Mouse (Mus musculus) megakaryocyte, embryonic 14.5 days (primary cell): ENCODE measurements around the gene Cebpa. TPM values are rescaled to one million over a fixed set of nuclear protein-coding genes. Genes with fewer than 3 reads are reported as not detected.

ENCODE experiments used
- H3K27me3 ChIP-seq: replicated peaks from 2 replicates; pipeline ENCODE3; 2012; ENCODE audit warnings: inconsistent platforms
- H3K36me3 ChIP-seq: replicated peaks from 2 replicates; pipeline ENCODE3; 2012; ENCODE audit warnings: low read length, inconsistent platforms, mixed read lengths
- H3K4me1 ChIP-seq: 2 replicates; pipeline ENCODE4 v1.6.1; 2012; ENCODE audit warnings: inconsistent platforms
- H3K4me3 ChIP-seq: replicated peaks from 2 replicates; pipeline ENCODE3; 2012; ENCODE audit warnings: moderate library complexity, mild to moderate bottlenecking, inconsistent platforms
- H3K9me3 ChIP-seq: 2 replicates; pipeline ENCODE4 v1.6.1; 2012; ENCODE audit warnings: inconsistent platforms
- FLI1 ChIP-seq: IDR thresholded peaks from 2 replicates; pipeline ENCODE4 v1.6.1; 2012; ENCODE audit warnings: low read length, inconsistent platforms, mixed read lengths
- GATA1 ChIP-seq: IDR thresholded peaks from 3 replicates; pipeline ENCODE4 v1.6.1; 2012; ENCODE audit warnings: mixed read lengths, low read length, inconsistent platforms, borderline replicate concordance
- polyA plus RNA-seq: library from polyadenylated mRNA; stranded (reverse); fragments of >175 nt; gene quantifications from 2 replicates; pipeline ENCODE4 v1.2.3, GENCODE M21; 2012; ENCODE audit warnings: low replicate concordance; ENCODE audit not compliant: insufficient read depth

Cebpa gene
- polyA plus RNA-seq: 43.6 and 55.1 TPM in 2 replicates

DNA sequence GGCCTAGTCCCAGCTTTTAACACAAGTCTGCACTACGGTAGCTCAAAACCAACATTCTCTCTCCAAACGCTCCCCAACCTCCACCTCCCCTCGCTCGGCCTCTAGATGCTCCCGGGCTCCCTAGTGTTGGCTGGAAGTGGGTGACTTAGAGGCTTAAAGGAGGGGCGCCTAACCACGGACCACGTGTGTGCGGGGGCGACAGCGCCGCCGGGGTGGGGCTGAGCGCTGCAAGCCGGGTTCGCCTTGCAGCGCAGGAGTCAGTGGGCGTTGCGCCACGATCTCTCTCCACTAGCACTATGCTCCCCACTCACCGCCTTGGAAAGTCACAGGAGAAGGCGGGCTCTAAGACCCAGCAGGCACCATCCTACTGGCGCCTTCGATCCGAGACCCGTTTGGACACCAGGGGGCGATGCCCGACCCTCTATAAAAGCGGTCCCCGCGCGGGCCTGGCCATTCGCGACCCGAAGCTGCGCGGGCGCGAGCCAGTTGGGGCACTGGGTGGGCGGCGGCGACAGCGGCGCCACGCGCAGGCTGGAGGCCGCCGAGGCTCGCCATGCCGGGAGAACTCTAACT is at the start of gene Cebpa:
Gene Cebpa (plus strand): TSS at position 453 of the 573 bp plus-strand sequence.
- Histone ChIP-seq H3K27me3 (peaks cover 87% of the 10 kb centered on the region), H3K9me3 (peaks cover 6% of the 10 kb centered on the region; the same call in 1 of the 2 replicates)
- TF ChIP-seq FLI1: no peak
- no peak for TF ChIP-seq GATA1

DNA sequence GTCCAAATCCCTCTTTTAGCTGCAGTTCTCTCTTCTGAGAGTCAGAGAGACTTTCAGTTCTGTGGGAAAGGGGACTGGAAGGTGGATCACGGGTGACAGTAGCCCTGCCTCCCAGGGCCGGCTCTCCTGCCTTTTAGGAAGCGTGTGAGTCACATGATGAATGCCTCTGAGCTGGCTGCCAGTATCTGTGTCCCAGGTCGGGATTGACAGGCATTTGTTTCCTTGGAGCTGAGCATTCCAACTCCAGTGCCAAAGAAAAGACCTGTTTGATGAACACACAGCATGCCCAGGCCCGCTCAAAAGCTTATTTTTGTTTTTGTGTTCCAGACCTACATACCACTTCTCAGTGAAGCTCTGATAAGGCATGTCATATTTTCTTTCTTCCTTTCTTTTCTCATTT is 42.4 kb upstream of the Cebpa start:
- no peak overlapping the region for H3K4me3 ChIP-seq
- H3K27me3 ChIP-seq: no peaks in the 10 kb centered on the region
- TF ChIP-seq FLI1 (no peak), GATA1 (no peak)
- H3K4me1 ChIP-seq: peaks cover 21% of the 10 kb centered on the region
- H3K36me3 ChIP-seq: no peaks in the 10 kb centered on the region
- no peaks in the 10 kb centered on the region for H3K9me3 ChIP-seq

More for the DNA sequence above, at the start of gene Cebpa:
- Histone ChIP-seq H3K4me3 (peak within 1 kb of the TSS; percentile 93), H3K36me3 (no peaks in the 10 kb centered on the region), H3K4me1 (peaks cover 44% of the 10 kb centered on the region)

DNA sequence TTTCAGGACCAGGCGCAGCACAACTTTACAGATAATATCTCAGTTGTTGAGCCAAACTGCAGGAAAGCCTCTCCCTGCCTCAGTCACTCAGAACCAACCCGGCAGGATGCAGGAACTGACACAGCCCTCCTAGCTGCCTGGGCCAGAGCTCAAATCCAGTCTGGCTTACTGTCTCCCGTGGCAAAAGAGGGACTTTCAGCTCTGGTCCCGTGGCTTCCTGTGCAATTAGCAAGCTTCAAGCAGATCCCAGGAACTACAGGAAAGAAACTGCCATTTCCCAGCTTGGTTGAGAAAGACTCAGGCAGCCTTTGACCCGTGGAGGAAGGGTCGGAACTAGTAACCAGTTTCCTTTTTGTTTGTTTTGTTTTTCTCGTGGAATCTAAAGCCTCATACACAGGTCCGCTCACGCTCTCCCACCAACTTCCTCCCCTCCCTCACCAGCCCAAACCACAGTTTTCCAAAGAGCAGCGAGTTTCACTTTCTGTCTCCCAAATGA is 38.2 kb upstream of the Cebpa start:
- Histone ChIP-seq H3K4me1 (peaks cover 28% of the 10 kb centered on the region), H3K36me3 (no peaks in the 10 kb centered on the region), H3K9me3 (no peaks in the 10 kb centered on the region), H3K4me3 (peak overlapping the region; percentile 87), H3K27me3 (peaks cover 7% of the 10 kb centered on the region)
- TF ChIP-seq GATA1 (no peak), FLI1 (no peak)

DNA sequence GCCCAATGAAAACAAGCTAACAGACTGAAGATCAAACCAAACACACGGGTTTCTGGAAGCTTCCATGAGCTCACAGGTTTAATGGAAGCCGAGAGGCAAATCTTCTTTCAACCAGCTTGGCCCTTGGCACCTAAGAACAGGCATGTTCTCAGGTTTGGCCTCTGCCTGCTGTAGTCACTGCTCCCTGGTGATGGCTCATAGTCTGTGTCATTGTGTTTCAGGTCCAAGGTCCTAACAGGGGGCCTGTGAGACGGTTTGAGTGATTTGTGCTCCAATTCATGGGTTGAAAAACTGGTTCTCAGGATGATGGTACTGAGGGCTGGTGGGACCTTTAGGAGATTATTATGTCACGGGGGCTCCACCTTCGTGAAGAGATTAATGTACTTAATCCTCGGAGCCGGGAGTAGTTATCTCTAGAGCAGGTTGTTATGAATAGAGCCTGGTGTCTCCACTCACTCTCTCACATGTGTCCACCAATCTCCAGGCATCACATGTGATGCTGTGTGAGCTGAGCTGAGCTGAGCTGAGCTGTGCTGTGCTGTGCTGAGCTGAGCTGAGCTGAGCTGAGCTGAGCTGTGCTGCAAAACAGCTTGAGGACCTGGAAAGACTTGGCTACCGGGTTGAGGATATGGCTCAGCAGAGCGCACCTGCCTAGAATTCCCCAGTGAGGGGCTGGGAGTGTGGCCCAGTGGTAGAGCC is 37.5 kb upstream of the Cebpa start:
- no peak for TF ChIP-seq GATA1

DNA sequence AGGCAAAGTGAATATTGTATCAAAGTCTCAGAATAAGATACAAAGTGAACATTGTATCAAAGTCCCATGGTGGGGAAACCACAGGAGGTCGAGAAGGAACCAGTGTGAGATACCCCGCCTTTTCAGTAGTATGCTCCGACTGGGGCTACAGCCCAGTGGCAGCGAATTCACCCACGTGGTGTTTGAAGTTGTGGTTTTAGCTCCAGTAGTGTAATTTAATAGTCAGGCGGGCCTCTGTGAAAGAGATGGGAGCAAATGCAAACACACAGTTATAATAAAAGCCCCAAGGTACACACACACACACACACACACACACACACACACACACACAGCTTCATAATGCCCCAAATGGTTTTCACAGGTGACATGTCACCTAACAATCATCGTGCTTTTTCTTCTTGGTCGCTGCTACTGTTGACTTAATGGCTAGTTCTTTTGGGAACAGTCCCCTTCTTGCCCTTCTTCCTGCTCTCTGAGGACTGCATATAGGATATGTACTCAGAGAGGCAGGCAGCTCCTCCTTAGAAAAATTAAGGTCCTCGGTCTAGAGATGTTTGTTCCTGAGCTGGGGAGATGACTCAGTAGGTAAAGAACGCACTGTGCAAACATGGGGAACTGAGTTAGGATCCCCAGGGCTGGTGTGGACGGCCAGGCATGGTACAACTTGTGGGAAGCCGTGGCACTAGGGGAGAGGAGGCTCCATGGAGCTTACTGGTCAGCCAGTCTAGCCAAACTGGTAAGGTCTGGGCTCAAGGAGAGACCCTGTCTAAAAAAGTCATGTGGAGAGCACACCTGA is 34.3 kb upstream of the Cebpa start:
- Histone ChIP-seq H3K9me3 (no peaks in the 10 kb centered on the region), H3K36me3 (no peaks in the 10 kb centered on the region), H3K4me1 (peaks cover 32% of the 10 kb centered on the region), H3K4me3 (no peak overlapping the region), H3K27me3 (peaks cover 31% of the 10 kb centered on the region)
- TF ChIP-seq FLI1: no peak
- no peak for TF ChIP-seq GATA1

More for the DNA sequence above, 37.5 kb upstream of the Cebpa start:
- Histone ChIP-seq H3K36me3 (no peaks in the 10 kb centered on the region), H3K27me3 (peaks cover 13% of the 10 kb centered on the region), H3K4me1 (peaks cover 33% of the 10 kb centered on the region), H3K4me3 (peak overlapping the region; percentile 87), H3K9me3 (no peaks in the 10 kb centered on the region)

DNA sequence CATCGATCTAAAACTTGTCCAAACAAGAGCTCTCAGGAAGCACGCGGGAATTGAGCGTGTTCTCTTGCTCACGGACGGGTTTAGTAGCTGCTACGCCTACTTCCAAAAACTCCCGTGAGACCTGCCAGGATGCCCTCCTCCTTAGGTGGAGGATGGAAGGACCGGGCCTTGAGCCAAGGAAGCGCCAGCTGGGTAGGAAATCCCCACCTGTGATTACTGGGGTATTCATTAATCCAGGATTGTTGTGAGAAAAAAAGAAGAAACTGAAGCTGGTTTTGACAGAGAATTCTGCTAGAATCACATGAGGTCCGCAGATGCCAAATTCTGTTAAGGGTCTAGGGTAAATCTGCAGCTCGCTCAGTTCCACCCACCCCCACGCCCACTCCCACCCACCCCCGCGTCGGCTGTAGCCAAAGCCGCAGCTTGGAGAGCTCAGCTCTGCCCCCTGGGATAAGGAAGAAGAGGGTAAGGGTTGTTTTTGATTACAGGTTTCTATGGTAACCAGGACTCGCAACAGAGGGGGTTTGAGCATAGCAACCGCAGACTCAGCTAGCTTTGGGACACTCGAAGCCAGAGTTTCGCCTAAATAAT is 32.7 kb upstream of the Cebpa start:
- Histone ChIP-seq H3K36me3 (no peaks in the 10 kb centered on the region), H3K9me3 (no peaks in the 10 kb centered on the region), H3K4me1 (peaks cover 22% of the 10 kb centered on the region), H3K4me3 (peak overlapping the region; percentile 66), H3K27me3 (peaks cover 33% of the 10 kb centered on the region)
- TF ChIP-seq GATA1: no peak
- TF ChIP-seq FLI1: no peak

DNA sequence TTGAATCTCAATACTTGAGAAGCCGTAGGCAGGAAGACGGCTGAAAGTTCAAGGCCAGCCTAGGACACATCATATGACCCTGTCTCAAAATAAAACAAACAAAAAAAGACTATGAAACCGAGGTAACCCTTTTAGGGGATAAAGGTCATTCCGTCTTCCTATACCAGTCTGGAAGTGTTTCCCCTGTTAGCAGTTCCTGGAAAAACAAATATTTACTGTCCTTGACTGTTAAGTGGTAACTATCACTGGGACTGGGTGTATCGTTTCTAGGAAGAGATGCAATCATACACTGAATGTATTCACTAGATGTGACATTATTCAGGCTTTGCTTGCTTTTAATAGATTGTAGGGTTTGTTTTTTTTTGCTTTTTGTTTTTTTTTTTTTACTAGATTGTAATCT is 28.5 kb upstream of the Cebpa start:
- H3K4me1 ChIP-seq: peaks cover 18% of the 10 kb centered on the region
- H3K27me3 ChIP-seq: peaks cover 36% of the 10 kb centered on the region
- no peak overlapping the region for H3K4me3 ChIP-seq
- peaks cover 4% of the 10 kb centered on the region for H3K9me3 ChIP-seq
- H3K36me3 ChIP-seq: no peaks in the 10 kb centered on the region
- TF ChIP-seq FLI1 (no peak), GATA1 (no peak)

DNA sequence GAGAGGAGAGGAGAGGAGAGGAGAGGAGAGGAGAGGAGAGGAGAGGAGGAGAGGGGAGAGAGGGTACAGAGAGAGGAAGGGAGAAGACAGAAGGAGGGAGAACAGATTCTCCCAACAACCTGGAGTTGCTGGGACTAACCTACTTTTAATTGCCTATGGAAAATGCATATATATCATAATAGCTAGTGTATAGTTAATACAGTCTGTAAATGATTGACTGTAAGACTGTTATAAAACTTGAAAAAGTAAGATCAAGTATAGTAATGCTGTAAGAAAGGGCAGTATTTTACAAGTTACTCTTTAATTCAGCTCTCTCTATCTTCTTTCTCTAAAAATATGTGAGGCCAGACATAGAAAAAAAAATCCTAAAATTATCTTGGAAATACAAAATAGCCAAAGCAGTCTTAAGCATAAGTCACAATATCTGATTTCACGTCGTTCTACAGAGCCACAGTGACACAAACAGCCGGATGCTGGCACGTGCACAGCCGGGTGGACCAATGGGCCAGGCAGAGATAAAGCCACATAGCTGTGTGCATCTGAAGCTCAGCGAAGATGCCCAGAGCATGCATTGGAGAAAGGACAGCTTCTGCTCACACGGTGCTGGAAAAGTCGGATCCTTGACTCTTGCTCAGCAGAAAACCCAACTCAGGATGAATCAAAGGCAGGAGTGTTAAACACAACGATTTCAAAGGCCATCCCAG is 24.0 kb upstream of the Cebpa start:
- peaks cover 17% of the 10 kb centered on the region for H3K27me3 ChIP-seq
- no peaks in the 10 kb centered on the region for H3K36me3 ChIP-seq
- H3K4me1 ChIP-seq: peaks cover 10% of the 10 kb centered on the region
- TF ChIP-seq GATA1 (no peak), FLI1 (no peak)
- H3K9me3 ChIP-seq: peaks cover 14% of the 10 kb centered on the region
- H3K4me3 ChIP-seq: no peak overlapping the region

DNA sequence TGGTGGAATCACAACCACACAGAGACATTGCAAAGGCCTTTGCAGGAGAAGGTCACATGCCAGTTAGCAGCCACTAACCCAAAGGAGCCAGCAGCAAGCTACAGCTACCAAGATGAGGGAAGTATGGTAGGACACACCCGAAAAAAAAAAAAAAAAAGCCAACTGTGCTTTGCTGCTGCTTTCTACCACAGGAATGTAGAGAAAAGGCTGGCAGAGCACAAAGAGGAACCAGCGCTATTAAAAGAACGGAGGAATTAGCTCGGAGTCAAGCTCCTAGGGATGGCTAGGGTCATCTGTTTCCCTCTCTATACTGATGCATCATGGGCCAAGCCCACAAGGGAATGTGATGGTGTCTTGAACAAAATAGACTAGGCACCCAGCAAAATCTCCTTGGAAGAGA is 20.3 kb upstream of the Cebpa start:
- peaks cover 36% of the 10 kb centered on the region for H3K9me3 ChIP-seq
- no peaks in the 10 kb centered on the region for H3K36me3 ChIP-seq
- no peaks in the 10 kb centered on the region for H3K4me1 ChIP-seq
- TF ChIP-seq GATA1 (no peak), FLI1 (no peak)
- no peak overlapping the region for H3K4me3 ChIP-seq
- peaks cover 14% of the 10 kb centered on the region for H3K27me3 ChIP-seq
